Mouse (Mus musculus): ENCODE data around the gene 4930503B20Rik.

- TF ChIP-seq CTCF (IDR thresholded peaks at IDR 0.05; ENCODE audit: low read depth), result no peak
- no peak for TF ChIP-seq EP300 (IDR thresholded peaks at IDR 0.05; ENCODE audit: low read depth)
These were observed 39.9 kb downstream of the 4930503B20Rik start for GRCm38 (mm10) chr3:146611261-146611660.
